Mouse (Mus musculus) lung, adult 2 months (tissue): ENCODE measurements around the gene Macf1.

Experiments
- CTCF ChIP-seq: fragments of 200-500 bp; IDR thresholded peaks from 2 replicates; pipeline ENCODE4 v1.5.1; 2011; ENCODE audit warnings: mild to moderate bottlenecking, low read length, control low read depth; ENCODE audit not compliant: insufficient read depth
- POLR2A ChIP-seq: fragments of 200-500 bp; IDR thresholded peaks from 2 replicates; pipeline ENCODE4 v1.6.1; 2011; ENCODE audit warnings: low read depth, mild to moderate bottlenecking, control low read depth, low read length, borderline replicate concordance; ENCODE audit errors: extremely low read depth

- no peak for TF ChIP-seq POLR2A
- TF ChIP-seq CTCF = no peak
Measured at GRCm38 (mm10) chr4:123712431-123712830, 28.3 kb upstream of the Macf1 start.
